Mouse (Mus musculus): ENCODE results near the gene Msi2. TPM values are rescaled to one million over a fixed set of nuclear protein-coding genes. Genes with fewer than 3 reads are reported as not detected.

The Msi2 gene
- polyA plus RNA-seq, 1 experiment = 18.3 TPM

DNA sequence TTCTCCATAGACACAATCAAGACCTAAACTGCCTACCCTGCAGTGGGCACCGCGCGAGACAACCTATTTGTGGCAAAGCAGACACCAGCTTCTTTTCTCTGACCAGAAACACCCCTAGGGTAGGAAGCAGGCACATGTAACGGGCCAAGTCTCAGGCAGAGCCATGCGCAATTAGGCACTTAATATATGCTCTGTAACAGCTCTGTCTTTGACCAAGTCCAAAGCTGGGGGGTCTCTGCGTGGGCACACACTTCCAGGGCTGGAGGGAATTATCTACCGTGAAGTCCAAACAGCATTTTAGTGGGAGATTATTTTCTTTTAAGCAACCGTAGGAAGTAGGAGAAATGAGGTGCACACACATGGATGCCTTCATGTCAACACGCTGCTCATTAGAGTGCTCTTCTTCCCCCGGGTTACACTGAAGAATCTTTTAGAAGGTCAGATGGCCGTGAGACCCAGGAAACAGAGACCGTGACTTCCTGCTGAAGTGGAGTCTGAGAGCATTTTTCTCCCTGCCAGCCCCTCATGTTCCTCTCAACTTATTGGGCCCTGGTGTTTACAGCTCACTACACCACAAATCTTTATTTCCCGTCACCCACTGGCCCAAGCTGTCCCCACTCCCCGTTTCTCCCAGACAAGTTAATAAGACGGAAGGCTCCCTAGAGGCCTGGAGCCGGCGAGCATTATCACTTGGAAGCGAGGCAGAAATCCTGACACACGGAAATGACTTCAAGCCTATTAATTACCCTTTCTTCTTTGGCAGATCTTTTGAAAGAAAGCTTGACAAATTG, 258.2 kb downstream of the Msi2 start:
- TF ChIP-seq GATA1 (IDR thresholded peaks at IDR 0.05; ENCODE audit: low read length) = no peak

DNA sequence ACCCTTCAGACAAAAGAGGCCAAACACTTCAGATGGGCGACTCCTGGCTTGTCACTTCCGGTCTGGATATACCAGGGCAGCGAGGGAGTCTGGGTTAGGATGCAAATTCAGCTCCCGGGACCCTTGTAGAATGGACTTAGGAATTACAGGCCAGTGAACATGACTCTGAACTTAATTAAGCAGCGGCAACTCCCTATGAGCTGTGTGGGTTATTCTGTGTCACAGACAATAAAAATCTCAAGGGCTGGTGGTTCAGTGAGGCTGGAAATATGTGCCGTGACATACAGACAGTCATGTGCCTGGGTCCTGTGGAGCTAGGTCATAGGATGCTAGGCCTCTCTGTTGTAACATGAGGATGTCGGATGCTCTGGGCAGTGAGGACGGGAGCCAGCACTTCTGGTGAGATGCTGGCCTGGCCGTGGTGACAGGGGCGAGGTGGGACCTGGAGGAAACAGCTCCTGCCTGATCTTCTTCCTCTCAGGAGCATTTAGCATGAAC, 261.0 kb downstream of the Msi2 start:
- no peak for TF ChIP-seq GATA1 (IDR thresholded peaks at IDR 0.05; ENCODE audit: low read length)

DNA sequence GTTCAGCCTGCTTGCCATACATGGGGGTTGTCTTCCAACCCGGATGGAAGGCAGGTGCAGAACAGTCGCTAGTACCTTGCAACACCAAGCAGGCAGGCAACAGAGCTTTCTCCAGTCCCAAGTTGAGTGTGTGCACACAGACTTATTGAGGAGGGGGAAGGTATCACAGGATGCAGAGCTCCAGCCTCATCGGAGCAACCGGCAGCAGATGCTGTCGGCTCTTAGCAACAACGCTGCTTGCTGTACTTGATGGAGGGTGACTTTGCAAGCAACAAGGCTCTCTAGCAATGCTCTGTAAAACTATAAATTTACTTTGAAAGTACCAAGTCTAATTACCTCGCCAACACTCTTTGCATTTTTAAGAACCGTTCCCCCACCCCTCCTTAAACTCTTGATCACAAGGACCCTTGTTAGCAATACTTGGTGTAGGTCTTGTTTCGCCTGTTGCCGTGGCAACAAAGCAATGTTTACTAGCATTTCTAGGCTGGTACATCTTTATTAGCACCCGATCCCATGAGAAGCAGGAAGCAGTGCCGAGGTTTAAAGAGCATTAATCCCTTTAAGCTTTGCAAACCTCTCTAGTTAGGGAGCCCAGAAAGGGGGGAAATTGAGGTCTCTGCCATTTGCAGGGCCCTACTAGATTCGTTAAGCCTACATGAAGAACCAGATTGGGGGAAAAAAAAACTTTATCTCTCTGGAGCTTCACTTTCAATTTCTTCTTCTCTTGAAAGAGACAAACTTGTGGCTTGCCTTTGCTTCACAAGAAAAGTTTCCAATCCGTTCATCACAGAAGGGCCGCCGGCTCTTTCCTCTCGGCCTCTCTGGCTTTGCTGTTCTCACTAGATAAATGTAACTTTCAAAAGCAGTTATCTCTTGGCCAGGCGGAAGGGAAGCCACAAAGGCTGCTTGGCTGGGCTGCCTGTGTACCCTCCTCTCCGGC, 263.2 kb downstream of the Msi2 start:
- TF ChIP-seq GATA1 (IDR thresholded peaks at IDR 0.05; ENCODE audit: low read length) = no peak

DNA sequence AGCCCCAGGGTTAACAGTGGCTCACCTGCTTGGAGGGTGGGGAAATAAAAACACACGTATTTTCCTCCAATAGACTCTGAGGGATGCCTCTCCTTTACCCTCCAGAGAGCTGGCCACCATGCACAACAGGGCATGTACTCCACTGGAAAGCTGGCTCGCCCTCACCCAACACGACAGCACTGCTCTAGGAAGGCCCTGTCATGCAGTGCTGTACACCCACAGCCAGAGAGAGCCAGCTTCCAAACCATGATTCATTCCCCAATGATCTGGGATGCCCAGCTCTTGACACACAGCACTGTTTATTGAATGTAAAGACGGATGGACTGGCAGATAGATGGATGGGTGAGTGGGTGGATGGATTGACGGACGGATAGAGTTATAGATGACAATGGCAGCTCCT, 269.1 kb downstream of the Msi2 start:
- no peak for TF ChIP-seq GATA1 (IDR thresholded peaks at IDR 0.05; ENCODE audit: low read length)

DNA sequence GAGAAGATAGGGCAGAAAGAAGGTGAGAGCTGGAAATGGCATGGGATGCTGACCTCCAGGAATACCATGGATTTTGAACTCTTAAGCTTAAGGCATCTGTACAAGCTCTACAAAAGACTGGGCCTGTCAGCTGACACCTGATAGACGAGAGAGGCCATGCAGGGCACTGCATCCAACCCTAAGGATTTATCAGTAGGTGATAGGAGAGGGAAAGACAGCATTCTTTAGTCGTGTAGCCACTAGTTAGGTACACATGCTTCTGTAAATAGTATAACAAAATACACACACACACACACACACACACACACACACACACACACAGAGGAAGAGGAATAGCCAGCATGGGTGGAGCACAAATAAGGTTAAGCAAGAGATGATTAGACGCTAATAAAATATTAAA, 269.7 kb downstream of the Msi2 start:
- TF ChIP-seq GATA1 (IDR thresholded peaks at IDR 0.05; ENCODE audit: low read length) = no peak

DNA sequence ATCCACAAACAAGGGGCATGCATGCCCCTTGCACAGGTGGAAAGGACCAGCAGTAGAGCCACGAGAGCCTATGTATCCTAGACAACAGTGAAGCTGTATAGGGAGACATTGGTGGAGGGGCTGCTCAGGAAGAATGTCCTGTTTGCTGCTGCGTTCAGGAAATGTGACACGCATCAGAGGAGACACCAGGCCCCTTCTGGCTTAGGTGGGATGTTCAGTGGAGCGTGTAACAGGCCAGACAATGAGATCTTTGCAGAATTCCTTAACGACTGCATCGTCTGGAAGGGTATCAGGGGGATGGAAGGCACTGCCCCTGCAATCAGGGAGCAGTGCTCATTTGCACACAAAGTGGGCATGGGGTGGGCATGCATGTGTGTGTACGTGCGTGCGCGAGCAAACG, 271.0 kb downstream of the Msi2 start:
- TF ChIP-seq GATA1 (IDR thresholded peaks at IDR 0.05; ENCODE audit: low read length) = no peak

DNA sequence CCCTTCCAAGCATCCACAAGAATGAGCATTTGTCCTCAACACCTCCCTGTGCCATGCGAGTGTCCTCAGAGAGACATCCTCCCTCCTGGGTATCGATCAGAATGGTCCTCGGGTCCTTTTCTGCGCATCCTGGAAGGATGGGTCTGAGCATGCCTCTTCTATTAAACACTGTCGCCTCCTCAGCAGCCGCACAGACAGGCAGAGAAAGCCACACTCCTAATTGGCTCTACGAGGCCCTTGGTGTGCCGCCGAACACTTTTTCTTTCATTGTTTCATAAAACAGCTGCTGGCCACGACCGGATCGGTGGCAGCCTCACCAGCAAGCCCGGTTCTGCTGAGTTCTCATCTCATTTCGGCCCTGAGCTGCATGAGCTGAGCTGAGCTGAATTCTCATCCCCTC, 274.4 kb downstream of the Msi2 start:
- no peak for TF ChIP-seq GATA1 (IDR thresholded peaks at IDR 0.05; ENCODE audit: low read length)

DNA sequence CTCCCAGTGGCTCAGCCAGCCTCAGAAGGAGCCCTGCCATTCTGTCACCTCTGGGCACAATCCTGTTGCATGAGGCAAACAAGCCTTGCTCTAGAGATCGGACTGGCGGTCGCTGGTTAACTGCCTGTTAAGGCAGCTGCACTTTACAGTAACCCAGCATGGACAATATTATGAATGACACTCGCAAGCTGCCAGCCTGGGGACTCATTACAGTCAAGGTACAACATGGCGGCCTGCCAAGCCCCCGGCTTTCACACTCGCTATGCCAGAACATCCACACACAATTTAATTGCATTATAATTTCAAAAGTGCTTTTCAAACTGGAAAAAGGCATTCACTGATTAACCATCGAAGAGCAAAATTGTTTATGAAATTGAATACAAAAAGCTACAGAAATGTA, 275.0 kb downstream of the Msi2 start:
- TF ChIP-seq GATA1 (IDR thresholded peaks at IDR 0.05; ENCODE audit: low read length) = no peak

DNA sequence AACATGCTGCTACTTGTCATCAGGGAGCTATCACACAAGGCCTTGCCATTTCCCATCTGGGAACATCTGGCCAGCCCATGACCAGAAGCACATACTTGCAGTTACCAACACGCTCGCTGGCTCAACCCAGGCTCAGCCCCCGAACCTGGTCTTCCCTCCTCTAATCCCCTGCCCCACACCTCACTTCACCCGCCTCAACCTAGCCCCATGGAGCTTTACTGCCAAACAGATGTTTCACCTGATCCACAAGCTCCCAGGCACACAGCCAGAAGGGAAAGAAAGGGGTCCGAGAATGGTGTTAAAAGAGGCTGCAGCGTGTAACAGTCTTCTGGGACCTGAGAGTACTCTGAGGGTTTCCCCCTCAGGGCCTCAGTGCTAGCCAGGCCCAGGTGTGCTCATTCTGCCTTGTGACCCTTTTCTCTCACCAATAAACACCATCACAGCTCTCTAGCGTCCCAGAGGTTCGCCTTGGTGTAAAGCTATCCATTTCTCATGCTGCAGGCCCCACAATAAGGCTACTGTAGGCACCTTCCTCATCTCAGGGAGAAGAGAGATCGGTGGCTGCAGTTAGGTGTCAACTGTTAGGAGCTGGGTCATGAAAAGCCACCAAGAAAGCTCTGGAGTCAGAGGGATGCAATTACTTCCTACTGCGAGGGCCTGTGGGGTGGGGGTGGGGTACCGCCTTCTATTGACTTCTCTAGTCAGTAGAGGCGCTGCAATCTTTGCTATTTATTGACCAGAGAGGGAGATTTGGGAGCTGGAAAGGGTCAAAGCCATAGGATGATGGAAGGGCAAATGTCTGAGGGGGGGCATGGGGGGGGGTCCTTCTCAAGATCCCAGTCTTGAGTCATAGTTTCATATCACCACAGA, 276.2 kb downstream of the Msi2 start:
- no peak for TF ChIP-seq GATA1 (IDR thresholded peaks at IDR 0.05; ENCODE audit: low read length)

DNA sequence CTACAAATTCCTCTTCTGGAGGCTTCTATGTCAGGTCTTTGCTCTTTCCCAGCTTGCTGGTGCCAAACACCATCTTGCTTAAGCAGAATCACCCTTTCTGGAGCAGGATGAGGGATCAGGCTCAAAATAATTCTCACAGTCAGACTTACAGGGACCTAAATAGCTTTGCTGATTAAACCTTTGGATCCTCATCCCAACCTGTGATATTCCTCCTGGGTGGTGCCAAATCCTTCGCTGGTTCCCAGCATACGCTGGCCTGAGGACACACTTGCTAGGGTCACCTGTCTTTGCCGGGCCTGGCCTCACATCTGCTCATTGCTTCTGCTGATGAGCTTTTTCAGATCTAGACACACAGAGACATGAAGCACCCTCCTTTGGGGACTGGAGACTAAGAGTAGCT, 279.7 kb downstream of the Msi2 start:
- TF ChIP-seq GATA1 (IDR thresholded peaks at IDR 0.05; ENCODE audit: low read length) = no peak

DNA sequence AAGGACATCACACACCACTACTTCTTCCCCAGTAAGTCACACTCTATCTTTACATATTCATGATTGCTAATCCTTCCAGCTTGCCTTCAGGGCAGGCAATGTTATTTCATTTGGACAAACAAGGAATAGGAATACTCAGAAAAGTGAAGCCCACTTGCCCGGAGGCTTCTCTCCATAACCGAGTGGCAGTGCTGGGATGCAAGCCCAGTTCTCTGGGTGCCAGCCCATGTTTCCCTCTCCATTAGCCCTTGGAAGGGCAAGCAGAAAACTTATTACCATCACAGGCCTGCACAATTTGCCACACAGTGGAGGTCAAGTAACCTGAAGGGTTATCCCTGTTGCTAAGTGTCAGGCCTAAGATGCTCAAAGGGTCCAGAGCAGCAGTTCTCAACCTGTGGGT, 281.7 kb downstream of the Msi2 start:
- TF ChIP-seq GATA1 (IDR thresholded peaks at IDR 0.05; ENCODE audit: low read length) = no peak

DNA sequence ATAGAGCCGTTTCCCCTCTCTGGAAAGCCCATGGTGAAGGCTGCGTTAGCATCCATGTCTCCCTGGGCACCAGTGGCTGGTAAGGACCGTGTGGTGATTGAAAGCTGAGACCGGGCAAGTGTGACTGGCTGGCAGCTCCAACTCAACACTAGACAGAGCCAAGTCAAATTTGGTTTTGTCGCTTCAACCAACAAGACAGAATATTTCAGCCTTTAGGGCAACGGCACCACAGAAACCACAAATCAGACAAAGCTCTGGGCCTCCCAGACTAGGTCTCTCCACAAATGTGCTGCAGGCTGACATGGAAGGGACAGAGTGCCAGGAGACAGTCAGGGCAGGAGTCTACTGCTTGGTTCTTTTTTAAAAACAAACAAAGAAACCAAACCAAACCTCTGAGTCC, 282.8 kb downstream of the Msi2 start:
- no peak for TF ChIP-seq GATA1 (IDR thresholded peaks at IDR 0.05; ENCODE audit: low read length)

DNA sequence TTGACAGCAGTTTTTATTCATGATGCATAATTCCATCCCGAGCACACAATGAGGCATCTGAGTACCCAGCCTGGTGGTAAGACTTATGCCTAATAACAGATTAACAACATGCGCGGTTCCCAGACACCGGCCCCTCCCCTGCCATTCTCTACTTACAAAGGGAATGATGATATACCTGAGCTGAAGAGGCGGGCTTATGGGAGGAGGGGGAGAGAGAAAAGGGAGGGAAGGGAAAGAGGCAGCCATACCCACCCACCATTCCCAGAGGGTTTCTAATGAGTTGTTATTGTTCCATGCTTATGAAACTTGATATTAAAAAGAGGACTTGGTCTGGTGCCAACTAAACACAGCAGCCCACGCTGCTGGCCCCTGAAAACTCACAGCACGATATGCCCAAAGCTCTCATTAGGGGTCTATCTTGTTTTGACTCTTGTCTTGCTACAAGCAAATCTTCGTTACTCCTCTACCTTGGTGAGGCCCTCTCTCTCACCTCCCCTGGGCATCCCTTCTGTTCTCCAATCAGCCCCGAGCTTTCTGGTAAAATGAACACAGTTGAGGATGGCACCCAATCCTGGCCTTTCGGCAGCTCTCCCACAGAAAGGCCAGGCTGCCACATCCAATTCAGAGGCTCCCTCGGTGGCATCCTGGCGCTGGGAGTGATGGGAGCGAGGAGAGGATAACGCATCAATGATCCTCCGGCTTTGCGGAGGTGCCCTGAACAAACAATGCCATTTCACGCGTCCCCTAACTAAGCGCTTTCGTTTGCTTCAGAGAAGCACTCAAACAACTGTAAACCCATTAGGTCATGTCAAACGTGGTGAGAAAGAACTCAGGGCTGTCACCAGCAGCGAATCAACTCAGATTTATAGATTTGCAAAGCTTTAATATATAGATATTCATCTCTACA, 286.7 kb downstream of the Msi2 start:
- no peak for TF ChIP-seq GATA1 (IDR thresholded peaks at IDR 0.05; ENCODE audit: low read length)

DNA sequence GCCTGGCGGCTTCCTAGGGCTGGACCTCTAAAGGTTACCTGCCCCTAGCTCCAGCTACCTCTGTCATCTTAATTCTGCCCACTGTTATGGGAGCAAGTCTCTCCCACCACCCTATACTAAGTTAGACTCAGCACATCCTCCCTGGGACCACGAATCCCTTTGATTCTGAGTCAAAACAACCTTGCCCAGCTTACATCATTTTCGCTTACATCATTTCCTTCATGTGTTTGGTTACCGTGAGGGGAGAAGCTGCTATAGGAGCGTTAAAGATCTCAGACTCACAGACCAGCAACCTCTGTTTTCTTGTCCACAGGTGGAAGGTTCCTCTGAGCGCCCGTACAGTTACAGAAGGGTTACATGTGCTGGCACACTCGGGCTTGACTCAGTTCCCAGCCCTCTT, 288.0 kb downstream of the Msi2 start:
- no peak for TF ChIP-seq GATA1 (IDR thresholded peaks at IDR 0.05; ENCODE audit: low read length)

Measured in G1E-ER4 (cell line).